Mouse (Mus musculus) hindbrain, postnatal 0 days (tissue): ENCODE measurements around the gene Pi4kb. TPM values are rescaled to one million over a fixed set of nuclear protein-coding genes. Genes with fewer than 3 reads are reported as not detected.
"Not testable (repeated sequence)": the region's sequence is repeated elsewhere in the genome, so short reads cannot be mapped to it uniquely, and the experiment has no call there.

Experiments used
- ATAC-seq: fragments of 200-750 bp; cut with Nextera tagmentation; 2 replicates; pipeline ENCODE4 v1.8.0; 2017; ENCODE audit warnings: mild to moderate bottlenecking, moderate TSS enrichment, moderate library complexity
- DNase-seq: peaks from one replicate; pipeline ENCODE4 v3.0.0-alpha.2; 2015; ENCODE audit warnings: low spot score
- H3K27ac ChIP-seq: fragments of 300-500 bp; sonication (generic); 2 replicates; pipeline ENCODE4 v1.5.1; 2014; ENCODE audit warnings: mild to moderate bottlenecking
- H3K27me3 ChIP-seq: fragments of 300-500 bp; sonication (generic); 2 replicates; pipeline ENCODE4 v1.6.1; 2014; ENCODE audit warnings: low read length, mixed read lengths; ENCODE audit not compliant: insufficient read depth
- H3K36me3 ChIP-seq: fragments of 300-500 bp; sonication (generic); 2 replicates; pipeline ENCODE4 v1.6.1; 2014; ENCODE audit warnings: low read length, mixed read lengths; ENCODE audit not compliant: insufficient read depth
- H3K4me1 ChIP-seq: fragments of 300-500 bp; sonication (generic); 2 replicates; pipeline ENCODE4 v1.6.1; 2014; ENCODE audit warnings: antibody characterized with exemption, low read length, mixed read lengths; ENCODE audit not compliant: insufficient read depth
- H3K4me2 ChIP-seq: fragments of 300-500 bp; sonication (generic); 2 replicates; pipeline ENCODE4 v1.6.1; 2014; ENCODE audit warnings: low read depth, mild to moderate bottlenecking, low read length, moderate library complexity, mixed read lengths
- H3K4me3 ChIP-seq: fragments of 300-500 bp; sonication (generic); 2 replicates; pipeline ENCODE4 v1.5.1; 2014; ENCODE audit warnings: low read length
- H3K9ac ChIP-seq: fragments of 300-500 bp; sonication (generic); replicated peaks from 2 replicates; pipeline ENCODE4 v1.6.1; 2014; ENCODE audit warnings: mild to moderate bottlenecking, low read length, moderate library complexity, mixed read lengths
- H3K9me3 ChIP-seq: fragments of 300-500 bp; sonication (generic); 2 replicates; pipeline ENCODE4 v1.6.1; 2016; ENCODE audit warnings: low read length, mixed read lengths
- CTCF ChIP-seq: IDR thresholded peaks from 2 replicates; pipeline ENCODE4 v1.5.1; 2016; ENCODE audit warnings: antibody characterized with exemption, control low read depth, low read depth
- WGBS: fragments of 180-500 bp; shearing (Covaris S2); extraction: QIAGEN DNeasy Blood & Tissue Kit; methylation state at CpG from one replicate; pipeline ENCODE4 v1.1.7; 2014; 5-methylcytosine and 5-hydroxymethylcytosine counted together
- polyA plus RNA-seq: library from polyadenylated mRNA; unstranded; fragments of >200 nt; fragmentation: Nextera tagmentation; extraction: Ambion mirVana; gene quantifications from 2 replicates; pipeline ENCODE4 v1.2.1, GENCODE M21; 2015
- total RNA-seq: library from RNA; depleted of rRNA; stranded (reverse); fragments of >200 nt; gene quantifications from 2 replicates; pipeline ENCODE4 v1.2.3, GENCODE M21; 2014

Gene Pi4kb
- total and polyA plus RNA-seq, 2 experiments from 2014 or later: 22.7 to 57.1 TPM

DNA sequence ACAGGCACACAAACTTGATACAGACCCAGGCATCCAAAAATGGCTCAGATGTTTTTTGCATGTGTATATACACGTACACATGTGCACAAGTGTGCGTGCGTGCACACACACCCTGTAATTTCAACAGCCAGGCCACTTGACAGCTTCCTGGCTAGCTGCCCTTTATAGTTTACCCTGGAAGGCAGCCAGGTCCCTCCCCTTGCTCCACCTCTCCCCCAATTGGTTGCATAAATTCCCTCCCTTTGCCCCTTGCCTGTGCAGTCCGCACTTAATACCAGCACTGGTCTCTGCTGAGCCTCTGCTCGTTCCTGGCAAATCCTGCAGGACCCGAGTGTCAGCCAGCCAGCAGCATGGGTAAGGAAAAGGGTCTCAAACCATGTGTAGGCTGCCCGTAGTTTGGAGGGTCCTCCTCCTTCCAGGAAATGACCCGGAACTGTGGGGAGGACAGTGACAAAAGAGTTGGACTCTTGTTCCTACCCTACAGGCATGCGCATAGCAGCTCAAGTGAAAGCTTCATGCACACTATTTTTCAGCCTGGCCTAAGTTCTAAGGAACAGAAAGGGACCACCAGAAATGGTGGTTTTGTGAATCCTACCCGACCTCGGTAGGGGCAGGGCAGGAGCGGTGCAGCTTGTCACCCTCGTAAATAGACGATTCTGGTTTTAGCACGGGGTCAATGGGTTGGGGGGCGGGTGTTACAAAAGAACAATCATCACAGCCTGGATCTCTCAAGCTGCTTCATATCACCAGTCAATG, 41.5 kb upstream of the Pi4kb start, which contains the start of gene Selenbp1:
Gene Selenbp1 (plus strand): TSS at position 248 of the 756 bp plus-strand sequence.
- Histone ChIP-seq H3K27ac (peak within 1 kb of the TSS; percentile 77), H3K27me3 (no peaks in the 10 kb centered on the region), H3K36me3 (no peaks in the 10 kb centered on the region), H3K9ac (0 out of 2 replicates have a peak within 1 kb of the TSS, but pooled peaks have one; percentile 30), H3K4me3 (peak within 1 kb of the TSS; percentile 27), H3K9me3 (no peaks in the 10 kb centered on the region), H3K4me1 (no peaks in the 10 kb centered on the region), H3K4me2 (peak within 1 kb of the TSS; percentile 46)
- peak; percentile 79 for DNase-seq
- WGBS: 21% methylated on average over 16 of the region's 16 CpGs
- TF ChIP-seq CTCF: no peak
- peak; percentile 91 for ATAC-seq

GRCm38 (mm10) chr3:94933604-94934003, 40.9 kb upstream of the Pi4kb start:
- H3K27ac ChIP-seq, H3K36me3 ChIP-seq, ATAC-seq, H3K4me1 ChIP-seq, H3K9me3 ChIP-seq, DNase-seq, H3K9ac ChIP-seq, H3K27me3 ChIP-seq, H3K4me3 ChIP-seq: not testable (repeated sequence)
- no CpG with 5 or more reads among the region's 2 CpGs for WGBS
- H3K4me2 ChIP-seq: peak overlapping the region; percentile 46; the same call in 1 of the 2 replicates

- H3K4me3 ChIP-seq, H3K4me1 ChIP-seq, H3K27me3 ChIP-seq, ATAC-seq, H3K36me3 ChIP-seq, DNase-seq, H3K27ac ChIP-seq, H3K9ac ChIP-seq, H3K4me2 ChIP-seq, H3K9me3 ChIP-seq: not testable (repeated sequence)
- WGBS: 98% methylated on average over 3 of the region's 3 CpGs
These were observed 40.0 kb upstream of the Pi4kb start for GRCm38 (mm10) chr3:94934564-94934963.

DNA sequence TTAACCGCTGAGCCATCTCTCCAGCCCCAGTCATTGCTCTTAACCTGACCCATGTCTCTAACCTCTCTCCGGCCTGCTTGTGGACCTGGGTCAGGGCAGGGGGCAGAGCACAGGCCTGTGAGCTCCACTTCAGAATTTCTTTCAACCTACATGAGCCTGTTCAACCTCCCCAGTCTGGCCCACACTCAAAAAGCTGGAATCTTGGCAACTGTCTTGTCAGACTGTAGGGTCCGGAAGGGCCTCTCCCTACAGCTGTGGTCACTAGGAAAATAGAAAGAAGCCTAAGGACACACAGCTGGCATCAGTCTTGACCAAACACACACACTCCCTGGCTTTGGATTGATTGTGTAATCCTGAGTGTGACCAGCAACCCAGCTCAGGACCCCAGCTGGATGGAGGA, 39.2 kb upstream of the Pi4kb start:
- 83% methylated on average over 3 of the region's 3 CpGs for WGBS
- H3K4me2 ChIP-seq, H3K9ac ChIP-seq, H3K4me3 ChIP-seq, H3K36me3 ChIP-seq, H3K27ac ChIP-seq, H3K4me1 ChIP-seq, DNase-seq, H3K9me3 ChIP-seq, ATAC-seq, H3K27me3 ChIP-seq: not testable (repeated sequence)

- WGBS: 74% methylated on average over 5 of the region's 5 CpGs
- H3K9me3 ChIP-seq, H3K4me1 ChIP-seq, H3K27me3 ChIP-seq, H3K4me2 ChIP-seq, DNase-seq, H3K4me3 ChIP-seq, H3K9ac ChIP-seq, H3K36me3 ChIP-seq, ATAC-seq, H3K27ac ChIP-seq: not testable (repeated sequence)
These were observed 38.4 kb upstream of the Pi4kb start for GRCm38 (mm10) chr3:94936147-94936546.

DNA sequence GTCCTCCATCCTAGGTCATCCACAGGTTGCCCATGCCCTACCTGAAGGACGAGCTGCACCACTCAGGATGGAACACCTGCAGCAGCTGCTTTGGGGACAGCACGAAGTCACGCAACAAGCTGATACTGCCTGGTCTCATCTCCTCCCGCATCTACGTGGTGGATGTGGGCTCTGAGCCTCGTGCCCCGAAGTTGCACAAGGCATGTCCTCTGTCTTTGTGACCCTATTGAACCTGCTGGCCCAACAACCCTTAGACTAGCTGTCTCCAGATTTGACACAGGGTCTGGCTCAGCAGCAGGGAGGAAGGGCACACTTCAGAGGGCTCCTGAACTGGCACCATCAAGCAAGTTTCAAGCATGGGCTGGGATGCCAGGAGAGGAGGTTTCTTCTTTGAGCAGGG, 37.3 kb upstream of the Pi4kb start:
- H3K4me1 ChIP-seq, H3K4me3 ChIP-seq, H3K9me3 ChIP-seq, H3K27me3 ChIP-seq, H3K27ac ChIP-seq, H3K9ac ChIP-seq, ATAC-seq, H3K36me3 ChIP-seq, DNase-seq, H3K4me2 ChIP-seq: not testable (repeated sequence)
- 87% methylated on average over 6 of the region's 7 CpGs for WGBS

GRCm38 (mm10) chr3:94940033-94940432, 34.5 kb upstream of the Pi4kb start:
- 73% methylated on average over 9 of the region's 9 CpGs for WGBS
- not testable (repeated sequence) for ATAC-seq, DNase-seq, H3K9ac ChIP-seq, H3K9me3 ChIP-seq, H3K27ac ChIP-seq, H3K27me3 ChIP-seq, H3K4me3 ChIP-seq, H3K36me3 ChIP-seq, H3K4me1 ChIP-seq, H3K4me2 ChIP-seq

DNA sequence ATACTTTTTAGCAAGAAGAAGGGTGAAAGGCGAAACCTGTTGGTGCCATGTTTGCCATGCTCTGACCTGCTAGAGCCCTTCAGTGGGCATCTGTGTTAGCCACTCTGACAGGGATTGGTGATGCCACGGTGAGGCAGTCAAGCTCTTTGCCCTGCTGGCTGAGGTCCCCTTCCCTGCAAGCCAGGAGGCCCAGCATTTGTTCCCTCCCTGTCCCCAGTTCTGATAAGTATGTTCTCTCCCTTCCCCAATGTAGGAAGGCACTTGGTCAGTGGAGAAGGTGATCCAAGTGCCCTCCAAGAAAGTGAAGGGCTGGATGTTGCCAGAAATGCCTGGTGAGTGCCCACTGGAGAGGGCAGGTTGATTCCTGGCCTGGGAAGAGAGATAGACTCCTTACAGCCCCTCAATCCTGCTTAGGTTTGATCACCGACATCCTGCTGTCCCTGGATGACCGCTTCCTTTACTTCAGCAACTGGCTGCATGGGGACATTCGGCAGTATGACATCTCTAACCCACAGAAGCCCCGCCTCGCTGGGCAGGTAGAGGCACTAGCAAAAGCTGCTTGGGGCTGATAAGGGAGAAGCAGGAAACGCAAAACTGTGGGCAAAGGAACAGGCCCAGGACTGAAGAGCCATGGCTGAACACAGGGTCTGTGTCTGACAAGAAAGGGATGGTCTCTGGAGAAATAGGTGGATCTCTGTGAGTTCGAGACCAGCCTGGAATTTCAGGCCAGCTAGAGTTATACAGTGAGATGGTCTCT, 32.1 kb upstream of the Pi4kb start:
- not testable (repeated sequence) for H3K36me3 ChIP-seq, H3K4me2 ChIP-seq, H3K27me3 ChIP-seq, H3K4me1 ChIP-seq, H3K27ac ChIP-seq, H3K9ac ChIP-seq, H3K9me3 ChIP-seq, DNase-seq, ATAC-seq, H3K4me3 ChIP-seq
- WGBS: 77% methylated on average over 7 of the region's 9 CpGs
